Mouse (Mus musculus): ENCODE data around the gene Stx16.

Stx16 gene

DNA sequence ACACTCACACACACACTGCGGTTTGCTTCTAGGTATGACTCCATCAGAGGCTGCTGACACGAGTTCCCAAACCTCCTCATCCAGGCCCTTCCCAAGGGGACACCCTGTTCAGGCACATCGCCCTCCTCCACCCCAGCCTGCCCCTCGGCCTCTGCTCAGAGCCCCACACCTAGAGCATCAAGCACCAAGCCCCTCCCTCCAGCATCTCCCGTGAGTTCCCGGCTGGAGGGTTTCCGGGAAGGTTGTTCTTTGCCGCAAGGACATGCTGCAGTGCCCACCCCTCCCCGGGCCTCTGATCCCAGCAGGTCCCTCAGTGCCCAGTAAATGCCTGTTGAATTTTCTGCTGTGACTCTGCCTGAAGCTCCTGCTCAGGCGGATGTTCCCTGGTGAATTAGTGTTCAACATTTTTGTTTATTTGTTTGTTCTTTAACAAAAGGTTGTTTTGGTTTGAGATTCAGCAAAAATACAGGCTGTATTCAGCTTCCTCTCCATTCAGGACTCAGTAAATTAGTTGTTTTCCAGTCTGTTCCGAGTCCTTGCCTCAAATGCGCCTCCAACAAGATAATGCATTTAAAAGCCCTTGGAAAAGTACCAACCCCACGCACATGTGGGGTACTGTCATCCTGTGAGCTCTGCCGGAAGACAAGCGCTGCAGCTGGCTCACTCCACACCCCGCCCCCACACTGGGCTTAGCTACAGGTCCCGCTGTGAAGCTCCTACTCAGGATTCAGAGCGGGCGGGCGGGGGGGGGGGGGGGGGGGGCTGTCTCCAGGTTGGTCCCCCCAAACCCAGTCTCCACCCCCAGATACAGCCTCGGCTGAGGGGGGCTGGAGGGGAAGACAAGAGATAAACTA is 50.6 kb downstream of the Stx16 start:
- no peak for DNase-seq (ENCODE audit: low read depth, low spot score)

DNA sequence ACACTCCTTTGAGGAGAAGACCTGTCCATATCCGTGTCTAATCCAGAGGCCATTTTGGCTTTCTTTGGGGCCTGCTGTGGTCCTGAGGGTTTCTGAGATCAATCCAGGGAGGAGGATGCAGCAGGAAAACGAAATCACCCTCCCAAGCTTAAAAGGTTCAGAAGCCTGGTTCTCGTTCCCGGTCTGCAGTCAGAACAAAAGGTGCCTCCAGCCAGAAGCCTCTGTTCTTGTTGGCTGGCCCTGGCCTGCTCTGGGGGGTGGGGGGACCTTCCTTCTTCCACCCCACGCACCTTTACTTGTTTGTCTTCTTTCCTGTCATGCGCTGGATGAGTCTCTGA is 51.2 kb downstream of the Stx16 start:
- DNase-seq (ENCODE audit: low read depth, low spot score), result no peak

DNA sequence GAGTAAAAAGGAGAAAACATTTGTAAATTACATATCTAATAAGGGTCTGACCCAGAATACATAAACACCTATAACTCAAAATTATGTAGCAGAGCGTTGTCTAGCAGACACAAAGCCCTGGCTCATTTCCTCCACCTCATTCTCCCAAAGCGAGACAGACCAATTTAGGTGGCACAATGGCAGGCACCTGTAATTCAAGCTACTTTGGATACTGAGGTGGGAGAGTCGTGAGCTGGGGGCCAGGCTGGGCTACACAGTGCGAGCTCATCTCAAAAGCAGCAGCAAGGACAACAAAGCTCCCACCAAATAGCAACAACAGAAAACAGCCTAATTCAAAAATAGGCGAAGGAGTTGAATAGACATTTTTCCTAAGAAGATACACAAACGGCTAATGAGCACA is 52.8 kb downstream of the Stx16 start:
- no peak for DNase-seq (ENCODE audit: low read depth, low spot score)

DNA sequence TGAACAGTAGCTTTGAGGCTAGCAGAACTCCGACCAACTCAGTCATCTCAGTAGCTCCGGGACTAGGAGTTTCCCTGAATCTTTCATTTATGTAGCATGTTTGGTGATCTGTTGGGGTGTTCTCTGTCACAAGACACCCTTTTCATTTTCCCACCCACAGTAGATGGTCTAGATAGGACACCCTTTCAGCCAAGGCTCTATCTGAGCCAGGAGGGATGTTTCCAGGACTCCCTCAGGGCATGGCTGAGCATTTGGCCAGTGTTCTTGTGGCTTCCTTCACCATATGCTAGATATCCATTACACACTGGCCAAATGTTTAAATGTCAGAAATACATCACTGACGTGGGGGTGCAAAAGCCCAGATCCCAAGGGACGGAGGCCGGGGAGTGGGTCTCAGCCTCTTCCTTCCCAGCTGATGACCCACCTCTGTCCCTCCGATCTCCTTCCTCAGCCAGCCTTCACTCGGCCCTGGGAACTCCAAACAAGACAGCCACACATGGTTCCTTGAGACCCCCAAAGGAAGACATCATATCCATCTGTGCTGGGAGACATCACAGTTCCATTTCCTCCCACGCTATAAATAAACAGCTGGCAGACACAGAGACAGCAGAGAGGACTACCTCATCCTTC is 54.5 kb downstream of the Stx16 start:
- peak; percentile 49 for DNase-seq (ENCODE audit: low read depth, low spot score)

DNA sequence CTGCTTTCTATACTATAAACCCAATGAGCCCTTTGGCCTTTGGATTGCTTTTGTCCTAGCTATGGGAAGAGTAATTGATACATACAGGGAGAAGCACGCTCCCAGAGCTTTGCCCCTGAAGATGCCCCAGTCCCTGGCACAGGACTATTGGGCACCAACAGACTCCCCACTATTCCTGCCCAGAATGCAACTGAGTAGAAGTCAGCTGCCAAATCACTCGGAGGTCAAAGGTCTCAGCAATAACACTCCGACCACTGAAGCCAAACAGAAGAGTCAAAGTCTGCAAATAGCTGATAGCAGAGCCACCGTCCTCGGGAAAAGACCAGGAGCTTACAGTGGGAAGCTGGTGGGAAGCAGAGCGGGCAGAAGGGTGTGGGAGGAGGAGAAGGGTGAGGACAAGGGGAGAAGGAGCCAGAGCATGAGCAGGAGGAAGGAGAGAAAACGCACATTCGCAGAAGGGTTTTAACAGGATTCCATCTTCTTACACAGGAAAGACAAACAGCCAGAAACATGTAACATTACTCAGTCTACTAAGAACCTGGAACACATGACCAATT is 56.4 kb downstream of the Stx16 start:
- no peak for DNase-seq (ENCODE audit: low read depth, low spot score)

All from 3T3-L1 (cell line).